ENCODE assay signal across 8 mouse cellular contexts in genomic region chr17:83958706-83959105, GRCm38 (mm10).
A peak's percentile ranks its signal among the peaks of the same experiment; 100 is the strongest.
DNase-seq lines count a peak whose midpoint lies in the region; ATAC-seq and TF ChIP-seq lines count a peak whose summit lies in the region.

No protein-coding gene starts in this region.

- H3K27ac ChIP-seq in layer of hippocampus, adult 2 months = peak overlapping the region; percentile 81
- H3K27ac ChIP-seq in hindbrain, embryonic 15.5 days (replicated peaks) = peak overlapping the region; percentile 35
- 0 out of 2 replicates have a peak overlapping the region, but pooled peaks have one; percentile 20 for H3K27ac ChIP-seq in midbrain, postnatal 0 days (ENCODE audit: low read depth, low read length)

- ATAC-seq in hindbrain, embryonic 15.5 days (ENCODE audit: low FRiP score, low read depth) = no peak
- no peak for ATAC-seq in midbrain, postnatal 0 days (ENCODE audit: low FRiP score)

- no peak overlapping the region for H3K4me3 ChIP-seq in layer of hippocampus, adult 2 months
- H3K4me3 ChIP-seq in hindbrain, embryonic 15.5 days = no peak overlapping the region
- no peak overlapping the region for H3K4me3 ChIP-seq in midbrain, postnatal 0 days (ENCODE audit: low read depth, low read length)

- no peak for DNase-seq in layer of hippocampus, adult 2 months (ENCODE audit: low spot score in 2 of 2)
- no peak for DNase-seq in layer of hippocampus, adult 18-20 months (ENCODE audit: low spot score in 2 of 2)
- DNase-seq in kidney, postnatal 10 days = peak; percentile 55
- no peak for DNase-seq in midbrain, postnatal 0 days (ENCODE audit: low spot score)
- no peak for DNase-seq in layer of hippocampus, postnatal 36 days
- DNase-seq in adrenal gland, adult (ENCODE audit: inconsistent age in 2 of 2, low spot score in 1 of 2) = no peak
- DNase-seq in retina, embryonic 14.5 days (ENCODE audit: low spot score) = no peak

- 74% methylated on average over 3 of the region's 3 CpGs for WGBS in hindbrain, embryonic 15.5 days
- 87% methylated on average over 3 of the region's 3 CpGs for WGBS in midbrain, postnatal 0 days

- no peak for TF ChIP-seq CTCF in layer of hippocampus, adult 2 months (conservative IDR thresholded peaks at IDR 0.05)
- no peak for TF ChIP-seq CTCF in midbrain, postnatal 0 days (IDR thresholded peaks at IDR 0.05)

- H3K9ac ChIP-seq in hindbrain, embryonic 15.5 days = no peak overlapping the region
- H3K9ac ChIP-seq in midbrain, postnatal 0 days (replicated peaks; ENCODE audit: low read length, poor library complexity, severe bottlenecking) = no peak overlapping the region

- H3K4me2 ChIP-seq in hindbrain, embryonic 15.5 days = no peak overlapping the region
- H3K4me2 ChIP-seq in midbrain, postnatal 0 days (ENCODE audit: low read depth, low read length, poor library complexity, severe bottlenecking) = no peak overlapping the region

- H3K9me3 ChIP-seq in hindbrain, embryonic 15.5 days = no peaks in the 10 kb centered on the region
- no peaks in the 10 kb centered on the region for H3K9me3 ChIP-seq in midbrain, postnatal 0 days (ENCODE audit: low read length)

- H3K36me3 ChIP-seq in hindbrain, embryonic 15.5 days = no peaks in the 10 kb centered on the region
- no peaks in the 10 kb centered on the region for H3K36me3 ChIP-seq in midbrain, postnatal 0 days (ENCODE audit: insufficient read depth, low read length)

- H3K27me3 ChIP-seq in hindbrain, embryonic 15.5 days = no peaks in the 10 kb centered on the region
- no peaks in the 10 kb centered on the region for H3K27me3 ChIP-seq in midbrain, postnatal 0 days (ENCODE audit: insufficient read depth, low read length)

- H3K4me1 ChIP-seq in hindbrain, embryonic 15.5 days (replicated peaks) = peaks cover 41% of the 10 kb centered on the region
- peaks cover 9% of the 10 kb centered on the region for H3K4me1 ChIP-seq in midbrain, postnatal 0 days (ENCODE audit: insufficient read depth, low read length)

Comparison
In these comparisons a context has a peak if more than half of its experiments do, and no peak if none do; other contexts are left out.
1. H3K27ac ChIP-seq: peak in every context shown above with its lines; median percentile 81 in layer of hippocampus, adult 2 months; 35 in hindbrain, embryonic 15.5 days; 20 in midbrain, postnatal 0 days.